Mouse (Mus musculus): Measurements from ENCODE around the gene Fam120a.
A peak's percentile ranks its signal among the peaks of the same experiment; 100 is the strongest.

DNA sequence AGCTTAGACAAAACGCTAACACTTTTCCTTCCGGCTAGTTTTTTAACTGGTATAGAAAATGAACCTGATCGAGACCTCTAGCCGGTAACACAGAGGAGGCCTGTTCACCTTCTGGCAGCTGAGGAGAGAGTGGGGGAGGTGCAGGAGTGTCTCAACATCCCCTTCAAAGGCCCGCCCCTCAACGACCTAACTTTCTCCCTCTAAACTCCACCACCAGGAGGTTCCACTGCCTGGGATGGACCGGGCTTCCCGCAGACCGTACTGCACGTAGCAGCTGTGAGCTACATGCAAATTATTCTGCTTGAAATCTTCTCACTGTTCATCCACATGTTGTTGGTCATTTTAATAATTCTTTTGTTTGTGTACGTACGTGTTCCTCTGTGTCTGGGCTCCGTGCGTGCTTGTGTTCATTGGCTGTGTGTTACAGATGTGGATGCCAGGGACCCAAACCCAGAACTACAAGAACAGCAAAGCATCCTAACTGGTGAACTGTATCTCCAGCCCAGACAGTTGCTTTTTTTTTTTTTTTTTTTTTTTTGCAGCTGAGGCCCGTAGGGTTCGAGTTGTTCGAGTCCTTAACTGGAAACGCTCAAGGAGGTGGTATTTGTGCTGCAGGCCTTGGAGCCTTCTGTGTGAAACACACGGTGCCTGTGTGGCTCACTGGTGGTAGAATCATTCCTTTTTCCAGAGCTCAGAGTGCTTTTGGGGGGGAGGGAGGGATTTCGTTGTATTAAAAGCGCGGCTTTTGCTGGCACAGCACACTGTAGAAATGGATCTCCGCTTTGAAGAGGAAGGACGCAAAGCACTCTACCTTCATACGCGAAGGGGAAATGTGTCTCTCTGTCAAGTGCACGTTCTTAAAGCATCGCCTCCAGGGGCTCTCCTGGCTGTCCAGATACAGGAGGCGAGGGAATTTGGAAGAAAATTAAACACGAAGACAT lies 47.8 kb upstream of the Fam120a start:
- TF ChIP-seq CTCF (IDR thresholded peaks at IDR 0.05; ENCODE audit: low read depth) (peak; percentile 64), EP300 (optimal IDR thresholded peaks at IDR 0.05) (no peak)

All from stomach, postnatal 0 days (tissue).